Mouse (Mus musculus) stomach, postnatal 0 days (tissue): ENCODE results near the gene Chmp4b.

Source experiments
- CTCF ChIP-seq: IDR thresholded peaks from 2 replicates; pipeline ENCODE4 v1.5.1; 2016; ENCODE audit warnings: antibody characterized with exemption, low read depth, mild to moderate bottlenecking, moderate library complexity
- EP300 ChIP-seq: optimal IDR thresholded peaks from 2 replicates; pipeline ENCODE3; 2016; ENCODE audit warnings: antibody characterized with exemption

DNA sequence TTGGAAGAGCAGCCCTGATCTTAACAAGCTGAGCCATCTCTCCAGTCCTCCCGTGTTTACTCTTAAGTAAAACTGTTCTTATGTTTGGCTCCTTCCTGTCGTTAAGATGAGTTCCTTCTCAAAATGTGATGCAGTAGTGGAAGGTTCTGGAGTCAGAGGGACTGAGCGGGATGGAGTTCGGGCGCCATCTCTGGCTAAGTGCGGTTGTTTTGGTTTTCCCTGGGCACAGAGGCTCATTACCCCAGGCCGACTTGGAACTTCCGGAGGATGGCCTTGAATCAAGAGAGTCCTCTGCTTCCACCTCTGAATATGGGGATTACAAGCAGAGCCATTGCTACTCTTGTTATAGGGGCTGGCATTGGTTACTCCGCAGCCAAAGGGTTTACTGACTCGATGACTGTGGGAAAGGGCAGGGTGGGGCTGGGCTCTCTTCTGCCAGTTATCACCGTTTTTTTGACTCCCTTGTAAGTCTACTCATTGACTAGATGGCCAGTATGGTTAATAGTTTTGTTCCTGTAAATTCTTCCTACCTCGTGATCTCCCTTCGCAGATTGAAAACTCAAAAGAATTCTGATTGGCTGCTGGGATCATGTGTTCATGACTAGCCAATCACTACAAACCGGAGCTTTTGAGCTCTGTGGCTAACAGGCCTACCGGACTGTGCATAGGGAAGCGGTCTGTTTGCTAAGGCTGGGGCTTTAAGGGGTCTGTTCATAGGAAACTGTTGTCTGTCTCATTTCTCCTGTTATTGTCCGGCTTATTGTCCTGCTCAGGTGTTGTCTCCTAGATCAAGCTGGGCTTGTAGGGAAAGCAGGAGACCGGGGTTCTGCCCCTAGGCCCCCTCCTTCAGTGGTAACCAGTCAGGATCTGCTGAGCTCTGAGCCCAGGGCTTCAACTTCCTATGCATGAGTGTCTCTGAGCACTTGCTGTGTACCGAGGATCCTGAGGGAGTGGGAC is 25.4 kb downstream of the Chmp4b start:
- no peak for TF ChIP-seq CTCF
- no peak for TF ChIP-seq EP300
